Mouse (Mus musculus) erythroblast, adult 5-6 weeks (primary cell): ENCODE measurements around the gene Hivep3. TPM values are rescaled to one million over a fixed set of nuclear protein-coding genes. Genes with fewer than 3 reads are reported as not detected.

Experiments used
- ATAC-seq: replicated peaks from 2 replicates; pipeline ENCODE4 v1.8.0; 2016; ENCODE audit warnings: moderate number of reproducible peaks, mild to moderate bottlenecking, moderate TSS enrichment, inconsistent platforms; ENCODE audit not compliant: poor library complexity, low FRiP score, severe bottlenecking
- total RNA-seq, 2 experiments: library from RNA; stranded (forward) in 1 of 2; stranded (reverse) in 1 of 2; fragments of 150-400 nt in 1 of 2; fragments of 200-764, 138-1000 nt in 1 of 2; gene quantifications; 2 replicates each; pipeline versions ENCODE4 v1.2.3 to v1.2.4; 2015 to 2017; ENCODE audit warnings: low replicate concordance in 2 of 2

The Hivep3 gene
- total RNA-seq, 2 experiments from 2014 or later = under 0.01 to 0.51 TPM

GRCm38 (mm10) chr4:119990346-119990745 lies 256.8 kb downstream of the Hivep3 start:
- ATAC-seq = no peak

- ATAC-seq = no peak
Observed at GRCm38 (mm10) chr4:119990841-119991240, 257.3 kb downstream of the Hivep3 start.

GRCm38 (mm10) chr4:119991758-119992157 lies 258.2 kb downstream of the Hivep3 start:
- ATAC-seq = no peak

- no peak for ATAC-seq
Observed at GRCm38 (mm10) chr4:119996377-119996776, 262.8 kb downstream of the Hivep3 start.

GRCm38 (mm10) chr4:119997351-119997750 lies 263.8 kb downstream of the Hivep3 start:
- no peak for ATAC-seq

- ATAC-seq = no peak
Observed at GRCm38 (mm10) chr4:119998911-119999310, 265.3 kb downstream of the Hivep3 start.

GRCm38 (mm10) chr4:120000881-120001280 lies 267.3 kb downstream of the Hivep3 start:
- no peak for ATAC-seq

GRCm38 (mm10) chr4:120003006-120003405 lies 269.4 kb downstream of the Hivep3 start:
- ATAC-seq = no peak

- ATAC-seq = no peak
Observed at GRCm38 (mm10) chr4:120006046-120006445, 272.5 kb downstream of the Hivep3 start.

- no peak for ATAC-seq
Observed at GRCm38 (mm10) chr4:120007889-120008288, 274.3 kb downstream of the Hivep3 start.

- no peak for ATAC-seq
Observed at GRCm38 (mm10) chr4:120009151-120009550, 275.6 kb downstream of the Hivep3 start.

- no peak for ATAC-seq
Observed at GRCm38 (mm10) chr4:120011788-120012187, 278.2 kb downstream of the Hivep3 start.

- no peak for ATAC-seq
Observed at GRCm38 (mm10) chr4:120012891-120013290, 279.3 kb downstream of the Hivep3 start.

- ATAC-seq = no peak
Observed at GRCm38 (mm10) chr4:120018426-120018825, 284.8 kb downstream of the Hivep3 start.

- no peak for ATAC-seq
Observed at GRCm38 (mm10) chr4:120022392-120022791, 288.8 kb downstream of the Hivep3 start.

- no peak for ATAC-seq
Observed at GRCm38 (mm10) chr4:120023221-120023840, 289.7 kb downstream of the Hivep3 start.

- ATAC-seq = no peak
Observed at GRCm38 (mm10) chr4:120024071-120024470, 290.5 kb downstream of the Hivep3 start.

- ATAC-seq = no peak
Observed at GRCm38 (mm10) chr4:120027671-120028070, 294.1 kb downstream of the Hivep3 start.

GRCm38 (mm10) chr4:120029937-120030336 lies 296.4 kb downstream of the Hivep3 start:
- no peak for ATAC-seq

GRCm38 (mm10) chr4:120032320-120032983 lies 298.9 kb downstream of the Hivep3 start:
- ATAC-seq = no peak

GRCm38 (mm10) chr4:120032984-120033355 lies 299.4 kb downstream of the Hivep3 start:
- no peak for ATAC-seq

- no peak for ATAC-seq
Observed at GRCm38 (mm10) chr4:120036294-120036693, 302.7 kb downstream of the Hivep3 start.
